Mouse (Mus musculus) kidney, adult 2 months (tissue): ENCODE results near the gene Fam243. TPM values are rescaled to one million over a fixed set of nuclear protein-coding genes. Genes with fewer than 3 reads are reported as not detected.
A peak's percentile ranks its signal among the peaks of the same experiment; 100 is the strongest.

Experiments
- DNase-seq: peaks from one replicate; pipeline ENCODE4 v3.0.0; 2021
- H3K27ac ChIP-seq: fragments of 200-500 bp; 2 replicates; pipeline ENCODE4 v1.5.1; 2012; ENCODE audit warnings: low read depth, low read length, control low read depth, inconsistent platforms; ENCODE audit not compliant: insufficient read depth
- H3K27me3 ChIP-seq: fragments of 200-500 bp; replicated peaks from 2 replicates; pipeline ENCODE4 v1.6.1; 2012; ENCODE audit warnings: mild to moderate bottlenecking, moderate library complexity, low read length, inconsistent platforms; ENCODE audit not compliant: control insufficient read depth, insufficient read depth
- H3K36me3 ChIP-seq: fragments of 200-500 bp; 2 replicates; pipeline ENCODE4 v1.6.1; 2012; ENCODE audit warnings: mild to moderate bottlenecking, moderate library complexity, low read length, inconsistent platforms; ENCODE audit not compliant: control insufficient read depth, insufficient read depth
- H3K4me1 ChIP-seq: fragments of 200-500 bp; 2 replicates; pipeline ENCODE4 v1.6.1; 2011; ENCODE audit warnings: low read length; ENCODE audit not compliant: control insufficient read depth, insufficient read depth
- H3K4me3 ChIP-seq: fragments of 200-500 bp; 2 replicates; pipeline ENCODE4 v1.5.1; 2011; ENCODE audit warnings: mild to moderate bottlenecking, low read depth, low read length, control low read depth; ENCODE audit not compliant: insufficient read depth
- CTCF ChIP-seq: fragments of 200-500 bp; conservative IDR thresholded peaks from 2 replicates; pipeline ENCODE4 v1.5.1; 2011; ENCODE audit warnings: low read depth, mild to moderate bottlenecking, control low read depth, low read length, moderate library complexity, mixed read lengths; ENCODE audit not compliant: insufficient read depth, insufficient read length
- POLR2A ChIP-seq: fragments of 200-500 bp; IDR thresholded peaks from one replicate; pipeline ENCODE4 v1.6.1; 2011; ENCODE audit warnings: low read depth, low read length, control low read depth
- WGBS: fragments of 180-500 bp; shearing (Covaris S2); methylation state at CpG from one replicate; pipeline ENCODE4 v1.1.7; 2018; 5-methylcytosine and 5-hydroxymethylcytosine counted together
- polyA plus RNA-seq: library from polyadenylated mRNA; depleted of rRNA; stranded (reverse); fragments of >200 nt; gene quantifications from 2 replicates; pipeline ENCODE4 v1.2.3, GENCODE M21; 2012

The Fam243 gene
- polyA plus RNA-seq, 1 experiment, result 0.74 TPM

DNA sequence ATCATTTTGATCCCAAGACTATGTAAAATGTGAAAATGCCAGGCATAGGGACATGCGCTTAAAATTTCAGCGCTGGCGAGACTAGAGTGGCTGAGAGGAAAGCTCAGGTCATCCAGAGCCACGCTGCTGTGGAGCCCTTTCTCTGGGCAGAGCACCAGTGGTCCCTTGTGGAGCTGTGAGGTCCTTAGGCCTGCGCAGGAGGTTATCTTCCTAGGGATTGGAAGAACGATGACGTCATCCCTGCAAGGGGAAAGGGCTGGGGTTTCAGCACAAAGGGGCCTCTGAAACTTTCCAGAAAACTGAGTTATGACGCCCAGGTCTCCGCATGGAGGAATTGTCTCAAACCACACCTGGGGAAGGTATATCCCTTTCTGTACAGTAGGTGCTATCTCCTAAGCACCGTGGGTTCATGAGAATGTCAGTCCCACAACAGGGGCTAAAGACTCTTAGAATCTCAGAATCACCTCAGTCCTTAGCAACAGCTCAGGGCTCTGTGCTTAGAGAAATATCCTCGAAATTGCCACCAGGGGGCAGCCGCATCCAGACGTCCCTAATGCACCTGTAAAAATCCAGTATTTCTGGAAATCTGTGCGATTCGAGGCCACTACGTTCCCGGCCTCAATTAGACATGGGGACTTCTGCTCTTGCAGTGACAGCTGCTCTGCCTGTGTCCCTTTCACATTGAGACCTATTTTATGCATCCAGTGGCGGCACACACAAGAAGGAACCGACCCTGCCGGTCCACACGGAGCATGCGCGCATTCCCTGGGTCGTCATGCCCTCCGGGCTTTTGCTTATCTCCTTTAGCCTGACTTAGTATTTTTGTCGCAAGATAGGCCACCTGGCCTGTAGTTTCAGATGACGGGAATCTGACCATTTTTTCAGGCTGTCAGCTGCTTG, 19.6 kb upstream of the Fam243 start:
- 0 out of 2 replicates have a peak overlapping the region, but pooled peaks have one; percentile 9 for H3K4me3 ChIP-seq

DNA sequence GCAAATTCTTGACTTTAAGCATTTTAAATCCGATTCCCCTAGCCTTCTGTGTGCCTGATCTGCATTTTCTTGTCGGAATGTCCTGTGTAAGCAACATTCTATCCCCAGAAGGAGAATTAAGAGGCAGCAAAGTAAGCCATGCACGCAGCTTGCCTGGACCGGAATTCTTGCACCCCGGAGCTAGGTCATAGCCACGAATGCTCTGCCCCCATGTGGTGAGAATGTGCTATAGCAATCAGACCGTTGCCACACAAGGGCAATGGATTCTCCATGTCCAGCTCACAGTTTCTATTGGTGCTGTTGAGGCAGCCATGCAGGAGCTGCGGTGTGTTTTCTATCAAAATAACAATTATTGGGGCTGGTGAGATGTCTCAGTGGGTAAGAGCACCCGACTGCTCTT, 15.0 kb upstream of the Fam243 start:
- no peak overlapping the region for H3K27ac ChIP-seq
- WGBS, result 4% methylated on average over 9 of the region's 9 CpGs
- H3K4me3 ChIP-seq, result no peak overlapping the region
- peak; percentile 87 for DNase-seq
- no peaks in the 10 kb centered on the region for H3K36me3 ChIP-seq
- no peaks in the 10 kb centered on the region for H3K27me3 ChIP-seq
- TF ChIP-seq CTCF, result peak; percentile 96
- TF ChIP-seq POLR2A, result no peak
- H3K4me1 ChIP-seq, result no peaks in the 10 kb centered on the region; the same call in 1 of the 2 replicates

More for the DNA sequence above, 19.6 kb upstream of the Fam243 start:
- no peak for TF ChIP-seq POLR2A
- peak; percentile 81 for TF ChIP-seq CTCF
- H3K27me3 ChIP-seq, result no peaks in the 10 kb centered on the region
- H3K36me3 ChIP-seq, result no peaks in the 10 kb centered on the region
- DNase-seq, result peak; percentile 63
- H3K27ac ChIP-seq, result no peak overlapping the region
- no peaks in the 10 kb centered on the region; the same call in 1 of the 2 replicates for H3K4me1 ChIP-seq
- 27% methylated on average over 27 of the region's 27 CpGs for WGBS

DNA sequence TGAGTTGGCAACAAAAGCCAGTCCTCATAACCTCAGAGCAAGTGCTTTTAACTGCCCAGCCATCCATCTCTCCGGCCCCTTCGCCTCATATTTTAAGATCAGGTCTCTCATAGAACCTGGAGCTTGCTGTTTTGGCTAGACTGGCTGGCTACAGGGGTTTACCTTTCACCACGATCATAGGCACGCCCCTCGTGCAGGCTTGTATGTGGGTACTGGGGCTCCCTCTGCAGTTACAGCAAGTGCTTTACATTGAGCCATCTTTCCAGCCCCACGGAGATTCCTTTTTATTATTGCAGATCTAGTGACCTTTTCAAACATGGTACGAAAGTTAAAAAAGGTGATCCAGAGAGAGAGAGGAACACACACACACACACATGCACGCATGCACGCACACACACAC, 13.4 kb upstream of the Fam243 start:
- no peaks in the 10 kb centered on the region; the same call in 1 of the 2 replicates for H3K4me1 ChIP-seq
- DNase-seq, result no peak
- WGBS, result 64% methylated on average over 9 of the region's 9 CpGs
- H3K27ac ChIP-seq, result no peak overlapping the region
- H3K27me3 ChIP-seq, result no peaks in the 10 kb centered on the region
- TF ChIP-seq CTCF (no peak), POLR2A (no peak)
- no peaks in the 10 kb centered on the region for H3K36me3 ChIP-seq
- H3K4me3 ChIP-seq, result no peak overlapping the region

DNA sequence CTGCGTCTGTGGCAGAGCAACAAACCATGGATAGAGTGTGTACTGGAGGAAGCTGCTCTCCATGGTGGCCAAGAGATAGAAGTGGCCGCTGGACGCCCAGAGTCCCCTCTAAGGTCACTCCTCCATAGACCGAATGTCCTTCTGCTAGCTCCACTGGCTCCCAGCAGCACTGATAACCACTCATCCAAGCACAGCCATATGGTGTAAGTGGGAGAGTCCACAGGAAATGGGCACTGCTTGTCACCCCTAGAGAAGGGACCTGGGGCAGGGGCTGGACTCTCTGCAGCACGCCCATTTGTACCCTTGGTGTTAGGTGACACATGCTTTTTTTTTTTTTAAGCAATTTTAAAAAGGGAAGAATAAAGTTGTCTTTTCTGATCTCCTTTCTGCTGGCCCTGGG, 9.7 kb upstream of the Fam243 start:
- H3K36me3 ChIP-seq, result no peaks in the 10 kb centered on the region
- no peak overlapping the region for H3K4me3 ChIP-seq
- WGBS, result 72% methylated on average over 5 of the region's 5 CpGs
- H3K4me1 ChIP-seq, result no peaks in the 10 kb centered on the region
- TF ChIP-seq CTCF, result no peak
- no peak for TF ChIP-seq POLR2A
- no peaks in the 10 kb centered on the region for H3K27me3 ChIP-seq
- no peak overlapping the region for H3K27ac ChIP-seq
- no peak for DNase-seq

DNA sequence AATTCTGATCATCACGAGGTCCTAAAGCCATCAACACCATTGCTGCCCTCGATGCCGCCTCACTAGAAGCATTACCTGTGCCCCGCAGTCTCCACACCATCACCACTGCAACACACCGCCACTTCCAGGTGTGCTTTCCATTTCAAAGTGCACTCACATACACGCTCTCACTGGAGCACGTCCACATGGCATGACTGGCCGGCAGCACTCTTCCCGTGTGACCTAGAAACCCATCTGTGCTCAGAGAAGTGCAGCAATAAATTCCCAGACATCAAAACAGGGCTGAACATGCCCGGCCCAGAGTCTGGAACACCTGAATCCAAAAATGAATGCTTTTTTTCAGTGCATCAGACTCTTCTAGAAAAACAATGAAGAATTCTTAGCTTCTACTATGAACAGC, 6.7 kb upstream of the Fam243 start:
- no peak for DNase-seq
- Histone ChIP-seq H3K4me3 (no peak overlapping the region), H3K27me3 (no peaks in the 10 kb centered on the region), H3K4me1 (no peaks in the 10 kb centered on the region), H3K27ac (no peak overlapping the region), H3K36me3 (no peaks in the 10 kb centered on the region)
- no peak for TF ChIP-seq CTCF
- no peak for TF ChIP-seq POLR2A
- WGBS, result 61% methylated on average over 10 of the region's 10 CpGs

DNA sequence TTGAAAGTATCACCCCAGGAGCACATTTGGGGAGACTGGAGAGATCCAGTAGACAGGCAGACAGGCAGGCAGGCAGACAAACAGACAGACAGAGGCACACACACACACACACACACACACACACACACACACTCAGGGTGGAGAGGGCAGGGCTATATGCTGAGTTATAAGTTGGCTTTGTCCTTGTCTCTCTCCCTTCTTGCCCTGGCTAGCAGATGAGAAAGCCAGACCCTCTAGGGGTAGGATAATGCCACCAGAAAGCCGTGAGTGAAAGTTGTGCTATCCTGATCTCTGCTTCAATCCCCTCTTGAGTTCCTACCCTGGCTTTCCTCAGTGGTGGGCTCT, 3.8 kb upstream of the Fam243 start:
- H3K27ac ChIP-seq, result no peak overlapping the region
- DNase-seq, result no peak
- 96% methylated on average over 1 of the region's 1 CpGs for WGBS
- H3K27me3 ChIP-seq, result no peaks in the 10 kb centered on the region
- no peaks in the 10 kb centered on the region for H3K4me1 ChIP-seq
- TF ChIP-seq CTCF, result no peak
- TF ChIP-seq POLR2A, result no peak
- H3K36me3 ChIP-seq, result no peaks in the 10 kb centered on the region
- no peak overlapping the region for H3K4me3 ChIP-seq

DNA sequence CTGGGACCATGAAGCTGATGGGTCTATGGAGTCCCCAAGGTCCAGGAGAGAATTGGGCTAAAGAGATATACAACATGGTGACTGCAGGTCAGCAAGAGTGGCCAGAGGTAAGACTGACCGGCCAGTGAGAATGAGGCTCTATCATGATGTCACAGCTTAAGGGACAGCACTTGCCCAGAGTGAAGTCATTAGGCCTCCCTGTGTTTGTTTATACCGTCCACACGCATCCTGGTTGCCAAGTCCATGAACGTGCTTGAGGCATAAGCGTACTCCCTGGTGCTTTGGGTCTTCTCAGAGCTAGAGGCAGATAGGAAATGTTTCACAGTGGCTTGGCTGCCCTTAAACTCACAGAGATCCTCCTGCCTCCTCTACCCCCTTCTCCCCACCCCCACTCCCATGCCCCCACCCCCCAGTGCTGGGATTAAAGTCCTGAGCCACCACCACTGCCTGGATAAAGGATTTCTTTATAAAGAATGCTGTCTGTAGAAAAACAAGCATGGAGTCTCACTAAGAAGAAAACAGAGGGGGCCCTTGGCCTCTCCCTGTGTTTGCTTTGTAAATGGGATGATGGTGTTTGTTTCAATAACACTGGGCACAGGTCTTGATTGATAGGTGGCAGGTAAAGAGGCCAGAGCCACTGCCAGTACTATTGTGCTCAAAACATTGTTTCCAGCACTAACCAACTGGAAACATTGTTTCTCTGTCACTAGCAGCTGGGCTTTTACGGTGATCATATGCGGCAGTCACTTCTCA, 3.2 kb upstream of the Fam243 start:
- Histone ChIP-seq H3K4me1 (no peaks in the 10 kb centered on the region), H3K4me3 (no peak overlapping the region), H3K27me3 (no peaks in the 10 kb centered on the region), H3K36me3 (no peaks in the 10 kb centered on the region), H3K27ac (no peak overlapping the region)
- TF ChIP-seq CTCF (no peak), POLR2A (no peak)
- DNase-seq, result no peak
- 66% methylated on average over 7 of the region's 7 CpGs for WGBS
